Mouse (Mus musculus): Measurements from ENCODE around the gene Polrmt.

DNA sequence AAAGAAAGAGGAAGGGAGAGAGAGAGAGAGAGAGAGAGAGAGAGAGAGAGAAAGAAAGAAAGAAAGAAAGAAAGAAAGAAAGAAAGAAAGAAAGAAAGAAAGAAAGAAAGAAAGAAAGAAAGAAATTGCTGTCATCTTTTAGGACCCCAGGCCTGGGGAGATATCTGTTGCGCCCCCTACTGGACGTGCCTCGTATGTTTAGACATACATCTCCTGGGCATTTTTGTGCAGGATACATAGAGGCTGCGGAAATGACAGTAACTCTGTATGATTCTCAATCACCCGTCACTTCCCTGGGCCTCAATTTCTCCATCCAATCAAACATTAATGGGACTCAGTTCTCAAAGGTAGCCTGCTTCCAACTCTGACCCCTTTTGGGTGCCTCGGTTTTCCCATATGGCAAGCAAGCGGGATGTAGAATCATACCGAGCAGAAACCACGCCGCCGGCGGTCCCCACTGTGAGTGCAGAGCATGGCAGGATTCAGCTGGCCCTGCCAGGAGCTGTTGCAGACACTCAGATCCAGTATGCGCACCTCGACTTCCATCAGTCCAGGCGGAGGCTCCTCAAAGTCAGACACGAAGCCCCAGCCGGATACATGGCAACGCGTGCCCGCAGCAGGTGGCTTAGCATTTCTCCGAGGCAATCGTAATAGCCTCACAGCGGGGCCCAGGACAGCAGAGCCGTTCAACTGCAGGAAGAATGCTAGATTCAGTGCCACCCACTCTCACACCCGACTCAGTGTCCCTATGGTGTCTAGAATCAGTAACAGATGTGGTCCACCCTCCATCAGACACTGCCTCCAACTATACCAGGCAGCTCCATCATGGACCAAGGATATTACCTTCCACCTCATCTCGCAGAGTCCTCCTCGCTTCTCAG lies 37.8 kb upstream of the Polrmt start:
- peak; percentile 64 for TF ChIP-seq CTCF (IDR thresholded peaks at IDR 0.05; ENCODE audit: low read depth, low read length)
- TF ChIP-seq POLR2A (IDR thresholded peaks at IDR 0.05; ENCODE audit: insufficient read depth, low read length) = no peak

Measured in ES-Bruce4 (cell line).